In the genomic region with DNA sequence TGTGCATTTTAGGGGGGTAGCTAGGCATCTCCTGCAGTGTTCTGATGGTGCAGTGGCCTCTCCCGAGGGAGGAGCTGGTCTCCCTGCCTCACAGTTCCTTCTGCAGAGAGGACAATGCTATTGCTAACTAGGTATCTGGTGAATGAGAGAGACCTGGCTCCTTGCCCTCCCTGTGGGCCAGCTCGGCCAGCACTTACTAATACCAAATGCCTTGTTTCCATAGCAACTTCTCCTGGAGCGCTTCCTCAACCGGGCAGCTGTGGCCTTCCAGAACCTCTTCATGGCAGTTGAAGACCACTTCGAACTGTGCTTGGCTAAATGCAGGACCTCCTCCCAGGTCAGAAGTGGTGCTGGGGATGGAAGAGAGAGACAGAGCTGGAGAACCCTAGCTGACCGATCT, we compare ENCODE assay signal across 13 mouse cellular contexts. TPM values are rescaled to one million over a fixed set of nuclear protein-coding genes. Genes with fewer than 3 reads are reported as not detected.
DNase-seq lines count a peak whose midpoint lies in the region; ATAC-seq and TF ChIP-seq lines count a peak whose summit lies in the region.
"Had no signal": no experiment of that assay in that cellular context is flagged by ENCODE, and none has a peak within 500 bp of the region (broad histone marks: within the 10 kb centered on the region; RNA-seq: fewer than 3 reads in every experiment).

No protein-coding gene starts in this region.

- WGBS in forebrain, postnatal 0 days: 37% methylated on average over 6 of the region's 6 CpGs

- H3K27ac ChIP-seq in forebrain, postnatal 0 days (ENCODE audit: low read depth, low read length): no peak overlapping the region; the same call in 1 of the 2 replicates
- H3K27ac ChIP-seq: embryonic facial prominence, embryonic 15.5 days; limb, embryonic 10.5 days had no signal

- peaks cover 61% of the 10 kb centered on the region for H3K36me3 ChIP-seq in forebrain, postnatal 0 days (ENCODE audit: insufficient read depth)

- H3K4me3 ChIP-seq in forebrain, postnatal 0 days (ENCODE audit: low read depth, low read length): no peak overlapping the region
- H3K4me3 ChIP-seq: embryonic facial prominence, embryonic 15.5 days; limb, embryonic 10.5 days; lung, embryonic 15.5 days had no signal

- no peaks in the 10 kb centered on the region for H3K9me3 ChIP-seq in forebrain, postnatal 0 days (ENCODE audit: low read length)
- H3K9me3 ChIP-seq: embryonic facial prominence, embryonic 15.5 days; limb, embryonic 10.5 days; lung, embryonic 15.5 days had no signal

- no peak overlapping the region for H3K4me2 ChIP-seq in forebrain, postnatal 0 days (ENCODE audit: low read depth)
- H3K4me2 ChIP-seq: embryonic facial prominence, embryonic 15.5 days had no signal

- peak; percentile 61 for DNase-seq in cerebellum, adult 11-12 months
- no peak for DNase-seq in cerebellum, adult 9-11 months
- peak; percentile 52 for DNase-seq in layer of hippocampus, adult 11-12 months (ENCODE audit: low spot score)
- DNase-seq in layer of hippocampus, postnatal 25 days (ENCODE audit: extremely low spot score in 1 of 2, low spot score in 1 of 2): no peak
- DNase-seq in MN1 (ENCODE audit: low spot score): peak; percentile 85
- no peak for DNase-seq in forebrain, postnatal 0 days
- DNase-seq in embryo, embryonic 11 days: no peak
- no peak for DNase-seq in spleen, adult 18-20 months

- no peak overlapping the region for H3K9ac ChIP-seq in forebrain, postnatal 0 days
- H3K9ac ChIP-seq: embryonic facial prominence, embryonic 15.5 days; lung, embryonic 15.5 days had no signal

- no peaks in the 10 kb centered on the region for H3K4me1 ChIP-seq in forebrain, postnatal 0 days (ENCODE audit: insufficient read depth)

- ATAC-seq in forebrain, postnatal 0 days: peak; percentile 32
- ATAC-seq: intestine, embryonic 16.5 days; Patski had no signal

- no peak for TF ChIP-seq CTCF in forebrain, postnatal 0 days (IDR thresholded peaks at IDR 0.05; ENCODE audit: low read depth)

- H3K27me3 ChIP-seq in forebrain, postnatal 0 days (ENCODE audit: insufficient read depth, low read length): no peaks in the 10 kb centered on the region
- H3K27me3 ChIP-seq: embryonic facial prominence, embryonic 15.5 days; lung, embryonic 15.5 days; Patski had no signal

RNA-seq across cellular contexts. Expression of a gene that starts 14.1 kb away (rescaled TPM):
- 10 to 100 TPM; 12.6 to 15.4 TPM for total RNA-seq in layer of hippocampus, postnatal 25 days (2021)
- 22.4 and 31.2 TPM in 2 replicates for total RNA-seq in forebrain, postnatal 0 days (2014; rRNA removed)
- polyA plus RNA-seq in forebrain, postnatal 0 days (2015; fragmentation: Nextera tagmentation; extraction: Ambion mirVana): 15.5 and 19.1 TPM in 2 replicates

RNA-seq across cellular contexts. Expression of a gene that starts 14.2 kb away (rescaled TPM):
- total RNA-seq in layer of hippocampus, postnatal 25 days (2021): 10 to 100 TPM; 69.4 to 69.8 TPM
- 61.6 and 87.8 TPM in 2 replicates for total RNA-seq in forebrain, postnatal 0 days (2014; rRNA removed)
- polyA plus RNA-seq in forebrain, postnatal 0 days (2015; fragmentation: Nextera tagmentation; extraction: Ambion mirVana): 10.1 and 12.4 TPM in 2 replicates

Comparison
In these comparisons a context has a peak if more than half of its experiments do, and no peak if none do; other contexts are left out.
1. DNase-seq: peak in cerebellum, adult 11-12 months (single experiment), layer of hippocampus, adult 11-12 months (single experiment) and MN1 (single experiment); none in cerebellum, adult 9-11 months (single experiment), layer of hippocampus, postnatal 25 days (0 of 2), forebrain, postnatal 0 days (single experiment), embryo, embryonic 11 days (single experiment) and spleen, adult 18-20 months (0 of 2).